Comparison of ENCODE assay signal across 7 mouse cellular contexts in genomic region chr13:23529480-23530165, GRCm38 (mm10). TPM values are rescaled to one million over a fixed set of nuclear protein-coding genes. Genes with fewer than 3 reads are reported as not detected.
DNase-seq lines count a peak whose midpoint lies in the region; ATAC-seq and TF ChIP-seq lines count a peak whose summit lies in the region.

No protein-coding gene starts in this region.

- no peak for ATAC-seq in megakaryocyte, adult 5-6 weeks (ENCODE audit: poor library complexity, severe bottlenecking)
- no peak for ATAC-seq in forebrain, embryonic 15.5 days (replicated peaks)
- no peak for ATAC-seq in limb, embryonic 15.5 days (ENCODE audit: insufficient number of reproducible peaks, low FRiP score, low TSS enrichment, low read depth)
- no peak for ATAC-seq in stomach, postnatal 0 days (ENCODE audit: low FRiP score, low TSS enrichment)

- peak overlapping the region; percentile 99 for H3K27ac ChIP-seq in forebrain, embryonic 15.5 days (replicated peaks)
- H3K27ac ChIP-seq in limb, embryonic 15.5 days: peak overlapping the region; percentile 94
- H3K27ac ChIP-seq in stomach, postnatal 0 days (replicated peaks): peak overlapping the region; percentile 98

- no peaks in the 10 kb centered on the region for H3K36me3 ChIP-seq in megakaryocyte, embryonic 14.5 days (replicated peaks; ENCODE audit: low read length)
- no peaks in the 10 kb centered on the region for H3K36me3 ChIP-seq in forebrain, embryonic 15.5 days
- no peaks in the 10 kb centered on the region for H3K36me3 ChIP-seq in limb, embryonic 15.5 days
- no peaks in the 10 kb centered on the region for H3K36me3 ChIP-seq in stomach, postnatal 0 days (ENCODE audit: control insufficient read depth, insufficient read depth, low read length)

- peak overlapping the region; percentile 82 for H3K4me2 ChIP-seq in forebrain, embryonic 15.5 days (replicated peaks)
- peak overlapping the region; percentile 75 for H3K4me2 ChIP-seq in limb, embryonic 15.5 days
- peak overlapping the region; percentile 73 for H3K4me2 ChIP-seq in stomach, postnatal 0 days (replicated peaks; ENCODE audit: low read depth)

- 23% methylated on average over 2 of the region's 2 CpGs for WGBS in forebrain, embryonic 15.5 days
- WGBS in limb, embryonic 15.5 days: 25% methylated on average over 2 of the region's 2 CpGs
- WGBS in stomach, postnatal 0 days: 4% methylated on average over 2 of the region's 2 CpGs

- no peak for DNase-seq in stomach, postnatal 0 days (ENCODE audit: low spot score)
- no peak for DNase-seq in thymus, postnatal 36 days
- DNase-seq in layer of hippocampus, postnatal 14 days (ENCODE audit: low spot score in 2 of 2): no peak

- H3K27me3 ChIP-seq in megakaryocyte, embryonic 14.5 days (replicated peaks): no peaks in the 10 kb centered on the region
- no peaks in the 10 kb centered on the region for H3K27me3 ChIP-seq in forebrain, embryonic 15.5 days
- H3K27me3 ChIP-seq in limb, embryonic 15.5 days: no peaks in the 10 kb centered on the region
- no peaks in the 10 kb centered on the region for H3K27me3 ChIP-seq in stomach, postnatal 0 days (ENCODE audit: control insufficient read depth, insufficient read depth, low read length)

- H3K4me3 ChIP-seq in megakaryocyte, embryonic 14.5 days (replicated peaks): peak overlapping the region; percentile 91
- H3K4me3 ChIP-seq in forebrain, embryonic 15.5 days: peak overlapping the region; percentile 58
- peak overlapping the region; percentile 45 for H3K4me3 ChIP-seq in limb, embryonic 15.5 days
- peak overlapping the region; percentile 60 for H3K4me3 ChIP-seq in stomach, postnatal 0 days (ENCODE audit: low read depth, low read length)

- H3K9ac ChIP-seq in forebrain, embryonic 15.5 days (replicated peaks): peak overlapping the region; percentile 78
- 0 out of 2 replicates have a peak overlapping the region, but pooled peaks have one; percentile 17 for H3K9ac ChIP-seq in limb, embryonic 15.5 days
- peak overlapping the region; percentile 78 for H3K9ac ChIP-seq in stomach, postnatal 0 days (ENCODE audit: low read length)

- H3K9me3 ChIP-seq in megakaryocyte, embryonic 14.5 days: no peaks in the 10 kb centered on the region
- H3K9me3 ChIP-seq in forebrain, embryonic 15.5 days: no peaks in the 10 kb centered on the region
- H3K9me3 ChIP-seq in limb, embryonic 15.5 days: no peaks in the 10 kb centered on the region
- no peaks in the 10 kb centered on the region for H3K9me3 ChIP-seq in stomach, postnatal 0 days (ENCODE audit: control insufficient read depth, low read length)

- no peak for TF ChIP-seq EP300 in stomach, postnatal 0 days (optimal IDR thresholded peaks at IDR 0.05)

- peaks cover 55% of the 10 kb centered on the region for H3K4me1 ChIP-seq in megakaryocyte, embryonic 14.5 days
- H3K4me1 ChIP-seq in forebrain, embryonic 15.5 days: peaks cover 52% of the 10 kb centered on the region
- H3K4me1 ChIP-seq in limb, embryonic 15.5 days: peaks cover 26% of the 10 kb centered on the region
- H3K4me1 ChIP-seq in stomach, postnatal 0 days (replicated peaks; ENCODE audit: control insufficient read depth, insufficient read depth): no peaks in the 10 kb centered on the region

- TF ChIP-seq CTCF in stomach, postnatal 0 days (IDR thresholded peaks at IDR 0.05; ENCODE audit: low read depth): no peak

RNA-seq across cellular contexts. Expression of gene Hist1h4h, which starts 1.2 kb away (rescaled TPM):
- polyA plus RNA-seq in megakaryocyte, embryonic 14.5 days (2012; ENCODE audit: insufficient read depth, low replicate concordance): 443 and 574 TPM in 2 replicates
- 61.7 and 63.9 TPM in 2 replicates for total RNA-seq in megakaryocyte, adult 5-6 weeks (2015)
- total RNA-seq in megakaryocyte, adult 5-6 weeks (2017): 1,033 and 1,202 TPM in 2 replicates
- 4.9 and 6.0 TPM in 2 replicates for polyA plus RNA-seq in forebrain, embryonic 15.5 days (2015; fragmentation: Nextera tagmentation; extraction: Ambion mirVana)
- polyA plus RNA-seq in limb, embryonic 15.5 days (2015; fragmentation: Nextera tagmentation; extraction: Ambion mirVana): 4.8 and 6.3 TPM in 2 replicates
- 13.7 and 18.3 TPM in 2 replicates for polyA plus RNA-seq in stomach, postnatal 0 days (2015; fragmentation: Nextera tagmentation; extraction: Ambion mirVana)
- total RNA-seq in layer of hippocampus, postnatal 14 days (2021): 100 to 1,000 TPM; 253 to 315 TPM

RNA-seq across cellular contexts. Expression of gene Hist1h2af, which starts 4.1 kb away (rescaled TPM):
- 37.2 and 163 TPM in 2 replicates for polyA plus RNA-seq in megakaryocyte, embryonic 14.5 days (2012; ENCODE audit: insufficient read depth, low replicate concordance)
- total RNA-seq in megakaryocyte, adult 5-6 weeks (2015): 61.9 and 91.1 TPM in 2 replicates
- 1,786 and 1,821 TPM in 2 replicates for total RNA-seq in megakaryocyte, adult 5-6 weeks (2017)
- polyA plus RNA-seq in forebrain, embryonic 15.5 days (2015; fragmentation: Nextera tagmentation; extraction: Ambion mirVana): 2.8 and 6.7 TPM in 2 replicates
- polyA plus RNA-seq in limb, embryonic 15.5 days (2015; fragmentation: Nextera tagmentation; extraction: Ambion mirVana): 4.1 and 7.5 TPM in 2 replicates
- 4.5 and 8.9 TPM in 2 replicates for polyA plus RNA-seq in stomach, postnatal 0 days (2015; fragmentation: Nextera tagmentation; extraction: Ambion mirVana)
- total RNA-seq in layer of hippocampus, postnatal 14 days (2021): 10 to 100 TPM; 23.4 to 33.5 TPM

RNA-seq across cellular contexts. Expression of gene Hist1h3g, which starts 5.6 kb away (rescaled TPM):
- polyA plus RNA-seq in megakaryocyte, embryonic 14.5 days (2012; ENCODE audit: insufficient read depth, low replicate concordance): 5.7 and 16.4 TPM in 2 replicates
- total RNA-seq in megakaryocyte, adult 5-6 weeks (2015): 225 and 241 TPM in 2 replicates
- total RNA-seq in megakaryocyte, adult 5-6 weeks (2017): 441 and 668 TPM in 2 replicates
- polyA plus RNA-seq in forebrain, embryonic 15.5 days (2015; fragmentation: Nextera tagmentation; extraction: Ambion mirVana): 2.7 and 3.4 TPM in 2 replicates
- polyA plus RNA-seq in limb, embryonic 15.5 days (2015; fragmentation: Nextera tagmentation; extraction: Ambion mirVana): 3.4 and 5.4 TPM in 2 replicates
- 2.3 and 3.4 TPM in 2 replicates for polyA plus RNA-seq in stomach, postnatal 0 days (2015; fragmentation: Nextera tagmentation; extraction: Ambion mirVana)
- 10 to 100 TPM in 1 of 2 experiments, 1 to 10 TPM in 1; 3.7 to 12.5 TPM for total RNA-seq in layer of hippocampus, postnatal 14 days (2021)

RNA-seq across cellular contexts. Expression of gene Hist1h2bh, which starts 13.6 kb away (rescaled TPM):
- 1.4 and 2.0 TPM in 2 replicates for polyA plus RNA-seq in megakaryocyte, embryonic 14.5 days (2012; ENCODE audit: insufficient read depth, low replicate concordance)
- 32.3 and 36.5 TPM in 2 replicates for total RNA-seq in megakaryocyte, adult 5-6 weeks (2015)
- total RNA-seq in megakaryocyte, adult 5-6 weeks (2017): 143 and 176 TPM in 2 replicates
- polyA plus RNA-seq in forebrain, embryonic 15.5 days (2015; fragmentation: Nextera tagmentation; extraction: Ambion mirVana): 0.37 and 0.59 TPM in 2 replicates
- polyA plus RNA-seq in limb, embryonic 15.5 days (2015; fragmentation: Nextera tagmentation; extraction: Ambion mirVana): 0.77 and 0.83 TPM in 2 replicates
- 0.30 and 0.62 TPM in 2 replicates for polyA plus RNA-seq in stomach, postnatal 0 days (2015; fragmentation: Nextera tagmentation; extraction: Ambion mirVana)
- 1 to 10 TPM; 1.2 to 1.9 TPM for total RNA-seq in layer of hippocampus, postnatal 14 days (2021)

RNA-seq across cellular contexts. Expression of gene Hist1h3f, which starts 14.2 kb away (rescaled TPM):
- 7.0 TPM in 1 of 2 replicates, not detected in the other for polyA plus RNA-seq in megakaryocyte, embryonic 14.5 days (2012; ENCODE audit: insufficient read depth, low replicate concordance)
- total RNA-seq in megakaryocyte, adult 5-6 weeks (2015): 43.8 and 48.7 TPM in 2 replicates
- 145 and 146 TPM in 2 replicates for total RNA-seq in megakaryocyte, adult 5-6 weeks (2017)
- polyA plus RNA-seq in forebrain, embryonic 15.5 days (2015; fragmentation: Nextera tagmentation; extraction: Ambion mirVana): 0.46 and 0.94 TPM in 2 replicates
- 1.1 TPM in 1 of 2 replicates, not detected in the other for polyA plus RNA-seq in limb, embryonic 15.5 days (2015; fragmentation: Nextera tagmentation; extraction: Ambion mirVana)
- polyA plus RNA-seq in stomach, postnatal 0 days (2015; fragmentation: Nextera tagmentation; extraction: Ambion mirVana): 0.51 and 0.78 TPM in 2 replicates
- 10 to 100 TPM; 19.7 to 24.2 TPM for total RNA-seq in layer of hippocampus, postnatal 14 days (2021)

Comparison
In these comparisons a context has a peak if more than half of its experiments do, and no peak if none do; other contexts are left out.
1. H3K9ac ChIP-seq: peak in every context shown above with its lines; median percentile 78 in forebrain, embryonic 15.5 days; 78 in stomach, postnatal 0 days; 17 in limb, embryonic 15.5 days.
2. RNA of gene Hist1h4h, which starts 1.2 kb away (polyA plus RNA-seq): 443 to 574 TPM in megakaryocyte, embryonic 14.5 days; 13.7 to 18.3 TPM in stomach, postnatal 0 days, 4.8 to 6.3 TPM in limb, embryonic 15.5 days and 4.9 to 6.0 TPM in forebrain, embryonic 15.5 days; every median in the first group is over 10 times any median in the second.
3. Peak in every context shown above with its lines, with median percentiles within 50 percentile points of each other: H3K4me3 ChIP-seq, H3K27ac ChIP-seq and H3K4me2 ChIP-seq.